Mouse (Mus musculus): ENCODE results near the gene Cfap20. TPM values are rescaled to one million over a fixed set of nuclear protein-coding genes. Genes with fewer than 3 reads are reported as not detected.

Gene Cfap20
- polyA plus RNA-seq, 1 experiment: 45.0 TPM

GRCm38 (mm10) chr8:95395186-95395918 lies 39.3 kb downstream of the Cfap20 start:
- H3K36me3 ChIP-seq (ENCODE audit: control insufficient read depth, insufficient read depth): no peaks in the 10 kb centered on the region
- no peak overlapping the region for H3ac ChIP-seq (ENCODE audit: control insufficient read depth, insufficient read length, low read depth)
- no peaks in the 10 kb centered on the region for H3K79me3 ChIP-seq (ENCODE audit: low read depth)
- TF ChIP-seq MYOD1 (IDR thresholded peaks at IDR 0.05; ENCODE audit: control insufficient read depth, insufficient read length, low read depth) (no peak), USF1 (IDR thresholded peaks at IDR 0.05; ENCODE audit: low read depth) (no peak), MAX (IDR thresholded peaks at IDR 0.05) (no peak), MYOG (IDR thresholded peaks at IDR 0.05; ENCODE audit: control insufficient read depth, extremely low read depth, insufficient read length) (no peak), FOSL1 (IDR thresholded peaks at IDR 0.05; ENCODE audit: insufficient read depth, low read length, poor library complexity, severe bottlenecking) (no peak), CEBPB (IDR thresholded peaks at IDR 0.05; ENCODE audit: low read depth) (no peak), CTCF (IDR thresholded peaks at IDR 0.05; ENCODE audit: control insufficient read depth, insufficient read depth, insufficient read length) (no peak)
- H3K79me2 ChIP-seq (ENCODE audit: control insufficient read depth, insufficient read depth): no peaks in the 10 kb centered on the region
- H3K27me3 ChIP-seq (ENCODE audit: control insufficient read depth, insufficient read depth, insufficient read length): no peaks in the 10 kb centered on the region
- no peak overlapping the region for H3K4me3 ChIP-seq (ENCODE audit: insufficient read depth, poor library complexity, severe bottlenecking)

DNA sequence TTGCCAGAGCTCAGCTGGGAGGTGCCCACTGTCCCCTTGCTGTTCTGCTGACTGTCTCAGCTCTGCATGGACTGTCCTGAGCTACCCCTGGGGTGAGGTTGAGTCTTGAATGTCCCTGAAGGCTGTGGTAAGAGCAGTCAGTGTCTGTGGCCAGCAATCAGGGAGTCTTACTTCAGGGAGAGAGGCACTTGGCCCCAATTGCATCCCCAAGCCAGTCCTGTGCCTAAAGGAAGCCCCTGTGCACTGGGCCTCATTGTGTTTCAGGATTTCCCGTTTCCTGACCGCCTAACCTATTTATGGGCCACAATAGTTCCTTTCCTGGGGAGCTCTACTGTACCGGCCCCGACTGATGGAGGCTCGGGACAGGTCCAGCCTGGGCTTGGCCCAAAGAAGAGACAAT lies 42.1 kb downstream of the Cfap20 start:
- no peak overlapping the region for H3ac ChIP-seq (ENCODE audit: control insufficient read depth, insufficient read length, low read depth)
- TF ChIP-seq CEBPB (IDR thresholded peaks at IDR 0.05; ENCODE audit: low read depth) (no peak), FOSL1 (IDR thresholded peaks at IDR 0.05; ENCODE audit: insufficient read depth, low read length, poor library complexity, severe bottlenecking) (no peak), MYOG (IDR thresholded peaks at IDR 0.05; ENCODE audit: control insufficient read depth, extremely low read depth, insufficient read length) (no peak), CTCF (IDR thresholded peaks at IDR 0.05; ENCODE audit: control insufficient read depth, insufficient read depth, insufficient read length) (no peak), MYOD1 (IDR thresholded peaks at IDR 0.05; ENCODE audit: control insufficient read depth, insufficient read length, low read depth) (no peak), USF1 (IDR thresholded peaks at IDR 0.05; ENCODE audit: low read depth) (no peak)

GRCm38 (mm10) chr8:95391101-95391500 lies 43.6 kb downstream of the Cfap20 start:
- Histone ChIP-seq H3ac (ENCODE audit: control insufficient read depth, insufficient read length, low read depth) (no peak overlapping the region), H3K79me3 (ENCODE audit: low read depth) (no peaks in the 10 kb centered on the region), H3K27me3 (ENCODE audit: control insufficient read depth, insufficient read depth, insufficient read length) (no peaks in the 10 kb centered on the region), H3K79me2 (ENCODE audit: control insufficient read depth, insufficient read depth) (no peaks in the 10 kb centered on the region), H3K36me3 (ENCODE audit: control insufficient read depth, insufficient read depth) (no peaks in the 10 kb centered on the region), H3K4me3 (ENCODE audit: insufficient read depth, poor library complexity, severe bottlenecking) (no peak overlapping the region)
- TF ChIP-seq CTCF (IDR thresholded peaks at IDR 0.05; ENCODE audit: control insufficient read depth, insufficient read depth, insufficient read length) (no peak), MYOD1 (IDR thresholded peaks at IDR 0.05; ENCODE audit: control insufficient read depth, insufficient read length, low read depth) (no peak), USF1 (IDR thresholded peaks at IDR 0.05; ENCODE audit: low read depth) (no peak), MAX (IDR thresholded peaks at IDR 0.05) (no peak), CEBPB (IDR thresholded peaks at IDR 0.05; ENCODE audit: low read depth) (no peak), MYOG (IDR thresholded peaks at IDR 0.05; ENCODE audit: control insufficient read depth, extremely low read depth, insufficient read length) (no peak), FOSL1 (IDR thresholded peaks at IDR 0.05; ENCODE audit: insufficient read depth, low read length, poor library complexity, severe bottlenecking) (no peak)

More for the DNA sequence above, 42.1 kb downstream of the Cfap20 start:
- Histone ChIP-seq H3K27me3 (ENCODE audit: control insufficient read depth, insufficient read depth, insufficient read length) (no peaks in the 10 kb centered on the region), H3K79me2 (ENCODE audit: control insufficient read depth, insufficient read depth) (no peaks in the 10 kb centered on the region), H3K36me3 (ENCODE audit: control insufficient read depth, insufficient read depth) (no peaks in the 10 kb centered on the region), H3K79me3 (ENCODE audit: low read depth) (no peaks in the 10 kb centered on the region), H3K4me3 (ENCODE audit: insufficient read depth, poor library complexity, severe bottlenecking) (no peak overlapping the region)

- no peaks in the 10 kb centered on the region for H3K36me3 ChIP-seq (ENCODE audit: control insufficient read depth, insufficient read depth)
- H3ac ChIP-seq (ENCODE audit: control insufficient read depth, insufficient read length, low read depth): no peak overlapping the region
- H3K79me2 ChIP-seq (ENCODE audit: control insufficient read depth, insufficient read depth): no peaks in the 10 kb centered on the region
- TF ChIP-seq MYOD1 (IDR thresholded peaks at IDR 0.05; ENCODE audit: control insufficient read depth, insufficient read length, low read depth) (no peak), FOSL1 (IDR thresholded peaks at IDR 0.05; ENCODE audit: insufficient read depth, low read length, poor library complexity, severe bottlenecking) (no peak), MAX (IDR thresholded peaks at IDR 0.05) (no peak), CTCF (IDR thresholded peaks at IDR 0.05; ENCODE audit: control insufficient read depth, insufficient read depth, insufficient read length) (no peak), MYOG (IDR thresholded peaks at IDR 0.05; ENCODE audit: control insufficient read depth, extremely low read depth, insufficient read length) (no peak), USF1 (IDR thresholded peaks at IDR 0.05; ENCODE audit: low read depth) (no peak), CEBPB (IDR thresholded peaks at IDR 0.05; ENCODE audit: low read depth) (no peak)
- H3K27me3 ChIP-seq (ENCODE audit: control insufficient read depth, insufficient read depth, insufficient read length): no peaks in the 10 kb centered on the region
- no peak overlapping the region for H3K4me3 ChIP-seq (ENCODE audit: insufficient read depth, poor library complexity, severe bottlenecking)
- H3K79me3 ChIP-seq (ENCODE audit: low read depth): no peaks in the 10 kb centered on the region
These were observed 44.4 kb downstream of the Cfap20 start for GRCm38 (mm10) chr8:95390312-95390711.

DNA sequence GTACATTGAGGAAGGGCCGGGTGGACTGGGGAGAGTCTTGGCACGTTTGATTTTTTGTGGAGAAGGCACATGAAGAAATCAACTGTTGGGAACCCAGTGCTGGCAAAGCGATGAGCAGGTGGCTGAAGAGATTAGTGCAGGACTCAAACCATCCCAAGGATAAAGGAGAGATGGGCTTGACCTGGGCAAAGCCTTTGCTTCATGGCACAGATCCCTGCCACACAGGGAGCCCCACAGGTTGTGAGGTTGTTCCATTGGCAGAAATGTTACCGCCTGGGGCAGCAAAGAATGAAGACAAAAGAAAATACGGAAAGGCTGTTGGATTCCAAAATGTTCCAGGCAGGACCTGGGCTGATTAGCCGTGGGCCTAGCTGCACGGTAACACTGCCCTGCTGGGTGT lies 46.7 kb downstream of the Cfap20 start:
- Histone ChIP-seq H3K79me3 (ENCODE audit: low read depth) (no peaks in the 10 kb centered on the region), H3K27me3 (ENCODE audit: control insufficient read depth, insufficient read depth, insufficient read length) (no peaks in the 10 kb centered on the region), H3ac (ENCODE audit: control insufficient read depth, insufficient read length, low read depth) (no peak overlapping the region), H3K79me2 (ENCODE audit: control insufficient read depth, insufficient read depth) (no peaks in the 10 kb centered on the region), H3K4me3 (ENCODE audit: insufficient read depth, poor library complexity, severe bottlenecking) (no peak overlapping the region), H3K36me3 (ENCODE audit: control insufficient read depth, insufficient read depth) (no peaks in the 10 kb centered on the region)
- TF ChIP-seq FOSL1 (IDR thresholded peaks at IDR 0.05; ENCODE audit: insufficient read depth, low read length, poor library complexity, severe bottlenecking): no peak
- TF ChIP-seq USF1 (IDR thresholded peaks at IDR 0.05; ENCODE audit: low read depth): no peak
- TF ChIP-seq MYOD1 (IDR thresholded peaks at IDR 0.05; ENCODE audit: control insufficient read depth, insufficient read length, low read depth): no peak
- TF ChIP-seq MAX (IDR thresholded peaks at IDR 0.05): no peak
- no peak for TF ChIP-seq MYOG (IDR thresholded peaks at IDR 0.05; ENCODE audit: control insufficient read depth, extremely low read depth, insufficient read length)
- TF ChIP-seq CTCF (IDR thresholded peaks at IDR 0.05; ENCODE audit: control insufficient read depth, insufficient read depth, insufficient read length): no peak
- no peak for TF ChIP-seq CEBPB (IDR thresholded peaks at IDR 0.05; ENCODE audit: low read depth)

Measured in C2C12 (cell line).